Mouse (Mus musculus) ES-E14 (cell line): ENCODE measurements around the gene Cds1.

Source experiments
- ZC3H11A ChIP-seq: IDR thresholded peaks from 2 replicates; pipeline ENCODE4 v1.6.1; 2012; ENCODE audit warnings: low read depth, mild to moderate bottlenecking, inconsistent platforms, low read length, borderline replicate concordance
- ZNF384 ChIP-seq: IDR thresholded peaks from 2 replicates; pipeline ENCODE4 v1.6.1; 2012; ENCODE audit warnings: low read depth, low read length, inconsistent platforms

DNA sequence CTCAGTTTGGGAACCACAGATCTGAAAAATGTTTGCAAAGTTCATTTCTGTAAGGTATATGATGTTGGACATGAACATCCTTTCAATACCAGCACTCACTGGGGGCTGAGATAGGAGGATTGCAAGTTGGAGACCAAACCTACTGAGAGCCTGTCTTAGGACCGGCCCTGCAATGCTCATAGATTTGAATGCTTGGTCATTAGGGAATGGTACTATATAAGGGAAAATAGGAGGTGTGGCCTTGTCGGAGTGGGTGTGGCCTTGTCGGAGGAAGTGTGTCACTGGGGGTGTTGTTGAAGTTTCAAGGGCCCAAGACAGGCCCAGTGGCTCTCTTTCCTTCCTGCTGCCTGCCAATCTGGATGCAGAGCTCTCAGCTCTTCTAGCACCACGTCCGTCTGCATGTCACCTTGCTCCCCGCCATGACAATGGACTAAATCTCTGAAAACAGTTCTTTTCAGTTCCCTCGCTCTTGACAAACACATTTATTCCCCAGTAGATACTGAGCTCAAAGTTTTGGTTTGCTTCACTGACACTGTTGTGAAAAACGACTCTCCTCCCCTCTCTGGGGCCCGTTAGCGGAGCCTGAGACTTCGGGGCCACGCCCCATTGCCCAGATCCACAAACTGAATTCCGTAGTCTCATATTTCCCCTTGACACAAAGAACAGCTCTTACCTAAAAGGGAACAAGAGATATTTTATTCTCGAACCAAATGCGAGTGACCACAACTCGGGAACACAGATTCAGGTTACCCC, 24.3 kb upstream of the Cds1 start:
- TF ChIP-seq ZC3H11A = no peak
- no peak for TF ChIP-seq ZNF384
